Mouse (Mus musculus): ENCODE data around the gene Zkscan17.
"Not testable (repeated sequence)": the region's sequence is repeated elsewhere in the genome, so short reads cannot be mapped to it uniquely, and the experiment has no call there.

Zkscan17 gene

DNA sequence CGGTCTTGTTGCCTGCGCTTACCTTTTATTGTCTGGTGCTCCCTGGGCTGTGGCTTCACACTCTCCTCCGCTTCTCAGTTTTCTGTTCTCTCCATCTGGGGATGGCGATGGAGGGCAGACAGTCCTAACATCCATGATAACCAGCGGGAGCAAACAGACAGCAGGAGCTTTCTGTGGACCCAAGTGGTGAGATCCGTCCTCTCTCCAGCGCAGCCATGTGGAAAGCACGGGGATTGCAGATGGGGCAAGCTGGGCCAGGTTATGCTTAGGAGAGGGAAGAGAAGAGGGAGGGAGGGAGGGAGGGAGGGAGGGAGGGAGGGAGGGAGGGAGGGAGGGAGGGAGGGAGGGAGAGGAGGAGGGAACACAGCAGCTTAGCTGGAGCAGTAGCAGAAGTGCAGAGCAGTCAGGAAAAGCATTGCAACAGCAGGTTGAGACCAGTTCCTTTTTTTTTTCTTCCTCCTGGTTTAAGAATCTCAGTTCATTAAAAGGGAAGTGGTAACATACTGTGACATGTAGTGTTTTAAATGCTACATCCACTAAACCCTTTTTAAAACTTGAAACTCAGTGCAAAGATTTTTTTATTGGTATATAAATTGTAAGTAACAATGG, at the start of gene Zkscan17:
Gene Zkscan17, minus strand, starts transcription at position 280 of the 609 bp plus-strand sequence.
- DNase-seq (ENCODE audit: low spot score): peak; percentile 50

- not testable (repeated sequence) for DNase-seq (ENCODE audit: low spot score)
Observed at GRCm38 (mm10) chr11:59576135-59576534, 49.6 kb upstream of the Zkscan17 start, which contains the start of gene Olfr222. Olfr222 (minus strand) TSS chr11:59576235.

DNA sequence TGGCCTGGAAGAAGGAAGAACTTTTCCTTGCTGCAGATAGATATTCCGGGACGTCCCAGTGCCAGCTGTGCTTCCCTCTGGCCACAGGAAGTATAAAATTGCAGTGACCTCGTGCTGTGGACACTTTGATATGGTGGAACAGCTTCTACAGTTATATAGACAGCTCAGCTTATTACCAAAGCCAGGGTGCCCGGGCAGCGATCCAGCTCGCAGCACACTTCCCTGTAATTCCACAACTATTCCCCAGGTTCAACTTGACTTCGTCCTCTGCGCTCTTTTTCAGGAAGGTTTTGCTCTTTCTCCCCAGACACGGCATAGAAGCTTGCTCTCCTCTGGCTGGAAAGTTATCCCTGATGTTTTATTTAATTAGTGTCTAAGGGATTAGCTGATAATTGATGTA, 49.2 kb upstream of the Zkscan17 start:
- no peak for DNase-seq (ENCODE audit: low spot score)

DNA sequence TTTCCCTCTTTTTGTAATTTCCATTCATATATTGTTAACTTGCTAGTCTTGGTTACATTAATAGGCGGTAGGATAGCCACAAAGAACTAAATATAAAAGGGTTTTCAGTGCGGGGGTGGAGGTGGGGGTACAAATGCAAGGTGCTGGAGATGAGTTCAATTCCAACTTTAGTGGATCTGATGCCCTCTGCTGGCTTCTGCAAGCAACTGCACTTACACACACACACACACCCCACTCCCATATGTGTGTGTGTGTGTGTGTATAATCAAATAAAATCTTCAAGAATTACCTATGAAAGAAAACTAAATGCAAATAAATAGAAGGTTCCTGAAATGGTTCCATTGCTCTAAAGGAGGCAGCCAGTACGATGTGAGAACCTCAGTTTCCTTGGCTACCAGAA, 42.8 kb upstream of the Zkscan17 start:
- DNase-seq (ENCODE audit: low spot score): peak; percentile 63

DNA sequence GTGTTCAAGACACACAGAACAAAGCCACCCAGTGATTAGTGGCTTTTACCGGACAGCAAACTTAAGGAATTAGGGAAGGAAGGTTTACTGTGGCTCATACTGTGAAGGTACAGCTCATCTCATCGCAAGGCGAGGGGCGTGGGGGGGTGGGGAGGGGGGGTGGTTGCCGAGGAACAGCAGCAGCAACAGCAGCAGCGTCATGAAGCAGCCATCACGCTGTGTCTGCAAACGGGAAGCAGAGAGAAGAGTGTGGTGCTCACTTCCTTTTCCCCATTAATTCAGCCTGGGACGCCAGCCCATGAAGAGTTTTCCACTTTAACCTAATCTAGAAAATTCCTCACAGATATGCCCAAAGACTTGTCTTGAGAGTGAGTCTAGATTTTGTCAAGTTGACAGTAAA, 36.3 kb upstream of the Zkscan17 start:
- DNase-seq (ENCODE audit: low spot score): no peak

- no peak for DNase-seq (ENCODE audit: low spot score)
Observed at GRCm38 (mm10) chr11:59562336-59562735, 35.8 kb upstream of the Zkscan17 start.

GRCm38 (mm10) chr11:59560906-59561305, 34.4 kb upstream of the Zkscan17 start:
- no peak for DNase-seq (ENCODE audit: low spot score)

GRCm38 (mm10) chr11:59554535-59554934, 28.0 kb upstream of the Zkscan17 start:
- DNase-seq (ENCODE audit: low spot score): no peak

DNA sequence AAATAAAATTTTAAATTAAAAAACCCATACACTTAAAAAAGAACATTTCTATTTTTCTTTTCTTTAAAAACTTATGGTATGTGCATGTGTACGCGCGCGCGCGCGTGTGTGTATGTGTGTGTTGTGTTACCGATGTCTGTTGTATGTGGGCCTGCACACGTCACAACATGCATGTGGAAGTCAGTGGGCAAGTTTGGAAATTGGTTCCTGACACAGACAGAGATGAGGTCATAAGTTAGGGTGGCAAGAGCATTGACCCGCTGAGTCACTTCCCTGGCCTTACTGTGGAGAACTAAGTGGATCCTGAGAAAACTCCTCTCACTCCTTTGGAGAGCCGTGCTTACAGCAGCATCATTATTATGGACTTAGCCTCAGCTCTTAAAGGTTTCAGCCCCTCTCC, 27.6 kb upstream of the Zkscan17 start:
- no peak for DNase-seq (ENCODE audit: low spot score)

GRCm38 (mm10) chr11:59544005-59544404, 17.5 kb upstream of the Zkscan17 start:
- no peak for DNase-seq (ENCODE audit: low spot score)

DNA sequence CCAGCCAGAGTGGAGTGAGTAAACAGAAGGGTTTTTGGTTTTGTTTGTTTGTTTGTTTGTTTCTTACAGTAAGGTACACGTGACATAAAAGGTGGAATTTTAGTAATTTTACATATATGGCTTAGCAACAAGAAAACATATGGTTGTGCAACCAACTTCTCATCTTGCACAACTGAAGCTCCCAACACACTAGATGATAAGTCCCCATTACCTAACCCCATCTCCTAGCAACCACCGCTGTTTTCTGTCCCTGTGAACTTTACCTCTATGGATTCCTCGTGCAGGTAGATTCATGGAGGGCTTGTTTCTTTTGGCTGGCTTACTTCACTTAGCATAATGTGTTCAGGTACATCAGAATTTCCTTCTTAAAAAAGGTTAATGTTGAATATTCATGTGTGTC, 16.8 kb upstream of the Zkscan17 start:
- DNase-seq (ENCODE audit: low spot score): no peak

- DNase-seq (ENCODE audit: low spot score): no peak
Observed at GRCm38 (mm10) chr11:59542442-59542841, 15.9 kb upstream of the Zkscan17 start.

DNA sequence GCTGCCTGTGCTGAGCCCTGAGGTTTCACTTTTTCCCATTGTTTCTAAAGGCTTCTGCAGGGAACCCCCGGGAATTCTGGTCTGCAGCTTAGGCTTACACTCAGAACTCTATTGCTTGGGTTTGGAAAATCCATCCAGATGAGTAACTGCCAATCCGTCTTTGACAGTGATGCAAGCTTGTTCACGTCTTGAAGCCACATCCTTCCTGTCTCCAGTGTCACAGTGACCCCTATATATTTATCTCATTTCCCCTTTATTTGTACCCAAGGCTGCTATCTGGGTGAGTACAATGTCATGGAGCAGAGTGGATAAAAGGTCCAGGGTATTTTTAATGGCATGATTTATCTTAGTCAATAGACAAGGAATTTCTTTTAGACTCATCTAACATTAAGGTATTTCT, 14.8 kb upstream of the Zkscan17 start, which contains the start of gene Nlrp3:
Gene Nlrp3, plus strand, starts transcription at position 245 of the 400 bp plus-strand sequence.
- DNase-seq (ENCODE audit: low spot score): no peak

DNA sequence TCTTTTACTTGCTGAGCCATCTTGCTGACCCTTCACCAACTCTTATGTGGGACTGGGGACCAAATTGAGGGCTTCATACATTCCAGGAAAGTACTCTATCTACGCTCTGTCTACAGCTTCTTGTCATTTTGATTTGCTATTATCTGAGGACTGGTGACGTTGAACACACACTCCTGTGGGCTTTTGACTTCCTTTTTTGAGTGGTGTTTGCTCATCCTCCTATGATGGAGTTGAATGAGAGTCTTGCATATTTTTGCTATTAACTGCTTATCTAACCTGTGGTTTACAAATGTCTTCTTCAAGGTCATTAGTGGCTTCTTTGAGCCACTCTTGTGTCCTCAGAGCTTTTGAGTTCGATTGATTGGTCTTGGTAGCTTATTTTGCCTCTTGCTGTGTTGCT, 13.6 kb upstream of the Zkscan17 start:
- DNase-seq (ENCODE audit: low spot score): no peak

- no peak for DNase-seq (ENCODE audit: low spot score)
Observed at GRCm38 (mm10) chr11:59538387-59538786, 11.8 kb upstream of the Zkscan17 start.

GRCm38 (mm10) chr11:59537218-59538130, 10.9 kb upstream of the Zkscan17 start:
- DNase-seq (ENCODE audit: low spot score): peak; percentile 29

DNA sequence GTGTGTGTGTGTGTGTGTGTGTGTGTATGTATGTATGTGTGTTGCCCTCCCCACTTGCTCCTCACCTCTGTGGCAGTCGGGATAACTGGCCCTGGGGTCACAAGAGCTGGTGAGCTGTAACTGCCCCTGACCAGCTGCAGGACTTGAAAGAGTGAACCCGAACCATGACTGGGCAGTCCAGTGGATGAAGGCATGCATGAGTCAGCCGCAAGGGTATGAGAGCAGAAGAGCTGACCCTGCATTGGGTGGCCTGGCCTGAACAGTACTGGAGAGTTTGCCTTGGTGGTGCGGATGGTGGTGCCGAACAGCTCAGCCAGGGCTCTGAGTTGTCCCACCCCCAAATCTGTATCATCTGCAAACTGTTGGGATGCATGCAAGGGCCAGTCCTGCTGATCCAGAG, 5.0 kb upstream of the Zkscan17 start:
- no peak for DNase-seq (ENCODE audit: low spot score)

- DNase-seq (ENCODE audit: low spot score): no peak
Observed at GRCm38 (mm10) chr11:59530870-59531535, 4.5 kb upstream of the Zkscan17 start.

GRCm38 (mm10) chr11:59530221-59530620, 3.7 kb upstream of the Zkscan17 start:
- DNase-seq (ENCODE audit: low spot score): no peak

DNA sequence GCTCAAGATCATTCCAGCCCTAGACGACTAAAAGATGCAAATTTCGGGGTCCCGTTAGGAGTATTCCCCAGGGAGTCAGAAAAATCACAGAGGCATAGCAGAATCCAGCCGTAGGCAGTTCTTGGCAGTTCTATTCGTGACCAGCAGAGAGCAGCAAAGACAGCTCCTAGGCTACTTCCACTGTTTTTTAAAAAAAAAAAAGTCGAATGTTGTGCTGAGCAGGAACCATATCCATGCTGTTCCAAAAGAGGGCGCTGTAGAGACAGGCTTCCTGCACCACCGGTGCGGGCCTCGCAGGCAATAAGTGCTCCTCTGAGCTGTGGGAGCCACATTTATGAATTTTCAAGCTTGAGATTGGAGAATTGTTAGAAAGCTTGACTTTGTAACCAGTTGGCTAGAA, 1.3 kb downstream of the Zkscan17 start:
- DNase-seq (ENCODE audit: low spot score): peak; percentile 93

DNA sequence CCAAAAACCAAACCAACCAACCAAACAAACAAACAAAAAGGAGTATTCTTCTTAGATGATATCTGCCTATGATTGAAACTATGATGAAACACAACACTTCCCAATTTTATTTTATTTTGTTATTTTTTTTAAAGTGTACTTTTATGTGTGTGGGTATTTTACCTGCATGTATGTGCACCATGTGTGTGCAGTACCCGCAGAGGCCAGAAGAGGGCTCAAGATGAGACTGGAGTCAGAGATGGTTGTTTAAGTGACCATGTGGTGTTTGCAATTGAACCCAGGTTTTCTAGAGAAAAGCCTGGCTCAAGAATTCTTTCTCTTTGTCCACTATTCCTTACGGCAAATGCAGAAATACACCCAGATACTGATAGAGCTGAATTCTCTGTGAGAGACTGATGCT, 2.4 kb downstream of the Zkscan17 start:
- DNase-seq (ENCODE audit: low spot score): no peak

GRCm38 (mm10) chr11:59519741-59520495, 6.6 kb downstream of the Zkscan17 start:
- no peak for DNase-seq (ENCODE audit: low spot score)
